Mouse (Mus musculus) heart, postnatal 25 days (tissue): ENCODE measurements around the gene Slc50a1. TPM values are rescaled to one million over a fixed set of nuclear protein-coding genes. Genes with fewer than 3 reads are reported as not detected.

Experiments
- DNase-seq: peaks from one replicate; pipeline ENCODE4 v3.0.0; 2022; ENCODE audit warnings: low spot score
- intact Hi-C: fragments of 180-260 bp; cut with DNase I; formaldehyde crosslinking; loops from one replicate; pipeline ENCODE4 v1.15.1; 2025
- total RNA-seq, 2 experiments: library from RNA; stranded (reverse); gene quantifications; 2 replicates each; pipeline ENCODE4 v1.2.3; 2021

Gene Slc50a1
- total RNA-seq, 2 experiments from 2014 or later: 21.0 TPM

- DNase-seq: no peak
- intact Hi-C loops: no loop called here
Observed at GRCm38 (mm10) chr3:89276061-89276460, 5.7 kb upstream of the Slc50a1 start.

GRCm38 (mm10) chr3:89271760-89272159, 1.4 kb upstream of the Slc50a1 start:
- intact Hi-C loops: no loop called here
- DNase-seq: no peak

GRCm38 (mm10) chr3:89270891-89271290, 521 bp upstream of the Slc50a1 start:
- no peak for DNase-seq
- intact Hi-C loops: no loop called here

GRCm38 (mm10) chr3:89268916-89269315, 1.5 kb downstream of the Slc50a1 start:
- no peak for DNase-seq
- intact Hi-C loops: no loop called here

DNA sequence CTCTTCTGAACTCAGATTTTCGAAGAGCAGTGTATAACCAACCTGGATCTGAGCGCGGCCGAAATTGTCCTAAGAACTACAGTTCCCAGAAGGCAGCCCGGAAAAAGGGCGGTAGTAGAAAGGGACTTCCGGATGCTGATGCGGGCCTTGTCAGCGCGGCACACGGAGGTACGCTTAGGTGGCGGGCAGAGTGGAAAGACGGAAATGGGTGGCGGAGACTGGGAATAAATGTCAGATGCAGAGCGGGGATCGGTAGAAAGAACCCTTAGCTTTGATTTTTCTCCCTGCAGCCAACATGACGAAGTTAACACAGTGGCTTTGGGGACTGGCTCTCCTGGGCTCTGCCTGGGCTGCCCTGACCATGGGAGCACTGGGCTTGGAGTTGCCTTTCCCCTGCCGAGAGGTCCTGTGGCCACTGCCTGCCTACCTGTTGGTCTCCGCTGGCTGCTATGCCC, 3.9 kb downstream of the Slc50a1 start:
- DNase-seq: no peak
- intact Hi-C loops: loop anchor here (2.0 kb wide), 1 partner anchor 16 kb away; no protein-coding TSS in a partner anchor

GRCm38 (mm10) chr3:89262417-89262816, 8.0 kb downstream of the Slc50a1 start:
- DNase-seq: no peak
- intact Hi-C loops: no loop called here

GRCm38 (mm10) chr3:89260211-89260610, 10.2 kb downstream of the Slc50a1 start:
- DNase-seq: no peak
- intact Hi-C loops: no loop called here

DNA sequence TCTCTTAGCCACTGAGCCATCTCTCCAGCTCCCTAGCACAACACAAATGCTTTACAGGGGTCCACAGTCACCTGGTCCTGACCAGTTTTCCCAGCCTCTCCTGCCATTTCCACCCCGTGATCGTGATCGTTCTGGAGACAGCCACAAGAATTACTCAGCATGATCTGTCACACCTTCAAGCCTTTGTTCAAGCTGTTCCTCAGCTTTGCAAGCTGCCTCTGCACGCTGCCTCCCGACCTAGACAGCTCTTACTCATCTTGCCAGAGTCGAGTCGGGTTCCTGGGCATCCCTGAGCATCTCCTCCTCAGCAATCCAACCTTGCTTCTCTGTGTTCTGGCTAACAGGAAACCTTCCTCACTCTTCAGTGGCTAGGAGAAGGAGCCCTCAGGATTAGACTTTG, 11.3 kb downstream of the Slc50a1 start, which contains the start of gene Dpm3:
Dpm3 (plus strand) TSS at position 283 of the 400 bp plus-strand sequence.
- intact Hi-C loops: no loop called here
- DNase-seq: no peak

DNA sequence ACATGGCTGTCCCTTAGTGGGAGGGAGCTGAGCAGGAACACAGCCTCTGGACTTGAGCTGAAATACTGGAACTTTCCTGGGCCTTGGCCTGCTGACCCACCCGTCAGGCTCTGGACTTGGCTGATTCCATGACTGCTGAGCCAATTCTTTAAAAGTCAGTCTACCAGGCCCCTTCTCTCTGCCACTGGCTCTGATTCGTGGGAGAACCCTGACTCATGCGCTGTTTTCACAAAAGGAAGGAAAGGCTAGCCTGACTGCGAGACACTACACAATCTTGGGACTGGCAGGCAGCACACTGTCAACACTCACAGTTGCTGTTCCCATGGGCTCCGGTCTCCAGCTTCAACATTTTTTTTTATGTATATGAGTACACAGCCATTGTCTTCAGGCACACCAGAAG, 14.2 kb downstream of the Slc50a1 start:
- intact Hi-C loops: no loop called here
- DNase-seq: no peak

DNA sequence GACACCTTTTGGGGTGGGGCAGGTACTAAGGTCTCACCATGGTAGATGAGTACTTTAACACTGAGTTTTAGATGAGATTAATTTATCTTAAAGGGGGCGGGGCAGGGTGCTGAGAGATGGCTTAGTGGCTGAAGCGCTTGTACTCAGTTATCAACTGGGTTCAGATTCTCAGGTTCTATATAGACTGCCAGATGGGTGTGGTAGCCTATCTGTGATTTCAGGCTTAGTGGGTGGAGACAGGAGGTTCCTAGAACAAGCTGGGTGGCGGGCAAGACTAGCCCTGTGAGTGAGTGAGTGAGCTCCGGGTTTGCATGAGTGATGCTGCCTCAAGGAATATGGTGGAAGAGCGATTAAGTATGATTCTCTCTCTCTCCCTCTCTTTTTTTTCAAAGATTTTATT, 15.4 kb downstream of the Slc50a1 start:
- intact Hi-C loops: no loop called here
- DNase-seq: no peak

- DNase-seq: peak; percentile 71
- intact Hi-C loops: loop anchor here (2.0 kb wide), 2 partner anchors 15 to 57 kb away; no protein-coding TSS in a partner anchor
Observed at GRCm38 (mm10) chr3:89251365-89251895, 18.9 kb downstream of the Slc50a1 start.

GRCm38 (mm10) chr3:89250435-89251040, 19.8 kb downstream of the Slc50a1 start:
- intact Hi-C loops: loop anchor here (1.0 to 2.0 kb wide), 3 partner anchors 16 to 58 kb away; no protein-coding TSS in a partner anchor
- DNase-seq: no peak

DNA sequence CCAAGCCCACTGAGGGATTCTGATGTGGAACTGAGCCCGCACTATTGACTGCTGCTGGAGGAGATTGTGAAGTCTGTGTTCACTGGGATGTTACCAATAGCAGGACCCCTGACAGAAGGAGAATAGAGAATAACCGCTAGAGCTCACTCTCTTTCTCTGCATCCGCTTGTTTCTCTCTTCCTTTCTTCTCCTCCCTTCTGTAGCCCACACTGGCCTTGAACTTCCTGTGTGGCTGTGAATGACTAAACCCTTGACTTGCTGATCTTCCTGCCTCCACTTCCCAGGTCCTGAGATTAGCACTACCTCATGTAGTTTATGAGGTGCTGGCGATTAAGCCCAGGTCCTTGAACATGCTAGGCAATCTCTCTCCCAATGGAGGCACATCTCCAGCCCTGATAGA, 22.9 kb downstream of the Slc50a1 start:
- DNase-seq: no peak
- intact Hi-C loops: no loop called here

GRCm38 (mm10) chr3:89246261-89247100, 23.9 kb downstream of the Slc50a1 start, which contains the start of gene Trim46:
Trim46 (minus strand) TSS chr3:89246309.
- intact Hi-C loops: no loop called here
- peak; percentile 83 for DNase-seq

DNA sequence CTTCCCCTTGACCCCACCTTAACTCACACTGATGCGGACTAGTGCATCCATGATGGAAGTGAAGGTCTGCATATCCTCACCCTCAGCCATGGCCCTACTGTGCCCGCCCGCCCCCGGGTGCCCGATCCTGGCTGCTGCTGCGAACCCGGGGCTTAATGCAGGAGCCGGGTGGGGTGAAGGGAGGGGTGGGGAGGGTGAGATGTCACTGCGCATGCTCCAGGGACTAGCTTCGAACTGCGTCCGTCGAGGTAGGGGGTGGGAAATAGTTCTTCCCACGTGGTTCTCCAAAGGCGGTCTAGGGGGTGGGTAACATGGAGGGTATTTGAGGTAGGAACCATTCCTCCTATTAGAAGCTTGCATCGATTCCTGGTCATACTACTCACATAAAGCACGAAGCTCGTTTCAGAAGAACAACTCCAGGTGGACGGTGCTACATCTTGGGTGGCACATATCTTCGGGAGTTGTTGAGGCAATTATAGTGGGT, 24.6 kb downstream of the Slc50a1 start, which contains the start of gene Krtcap2:
Krtcap2 (plus strand) TSS at position 279 of the 484 bp plus-strand sequence.
- no peak for DNase-seq
- intact Hi-C loops: no loop called here

GRCm38 (mm10) chr3:89244982-89245687, 25.2 kb downstream of the Slc50a1 start:
- no peak for DNase-seq
- intact Hi-C loops: no loop called here

GRCm38 (mm10) chr3:89244158-89244981, 26.0 kb downstream of the Slc50a1 start:
- DNase-seq: no peak
- intact Hi-C loops: no loop called here

DNA sequence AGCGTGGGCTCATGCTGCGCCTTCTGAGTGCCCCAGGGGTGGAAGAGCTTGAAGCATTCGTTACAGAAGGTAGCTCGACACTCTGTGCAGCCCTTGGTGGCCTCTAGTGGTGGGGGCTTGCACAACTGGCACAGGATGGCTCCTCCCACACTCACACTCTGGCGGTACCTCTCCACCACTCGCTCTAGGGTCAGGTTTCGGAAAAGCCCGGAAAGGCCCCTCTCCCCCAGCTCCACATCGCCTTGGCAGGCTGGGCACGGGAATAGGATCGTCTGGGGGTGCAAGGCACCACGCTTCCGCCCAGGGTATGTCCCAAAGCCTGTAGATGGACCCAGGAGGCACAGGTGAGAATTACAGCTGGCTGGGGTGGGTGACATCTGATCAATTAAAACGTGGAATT, 26.8 kb downstream of the Slc50a1 start:
- DNase-seq: no peak
- intact Hi-C loops: no loop called here

GRCm38 (mm10) chr3:89242331-89242895, 28.0 kb downstream of the Slc50a1 start:
- intact Hi-C loops: no loop called here
- DNase-seq: no peak
